Mouse (Mus musculus) embryonic fibroblast, embryonic 13.5 days (primary cell): ENCODE measurements around the gene Tmem185b.

Experiments
- CTCF ChIP-seq: IDR thresholded peaks from 2 replicates; pipeline ENCODE4 v1.5.1; 2011; ENCODE audit warnings: mild to moderate bottlenecking, control low read depth, low read length, moderate library complexity, borderline replicate concordance; ENCODE audit not compliant: insufficient read depth
- POLR2A ChIP-seq: IDR thresholded peaks from 2 replicates; pipeline ENCODE4 v1.6.1; 2011; ENCODE audit warnings: low read depth, mild to moderate bottlenecking, control low read depth, low read length, moderate library complexity

GRCm38 (mm10) chr1:119539252-119539651 is 13.3 kb downstream of the Tmem185b start:
- no peak for TF ChIP-seq CTCF
- TF ChIP-seq POLR2A: no peak
